Mouse (Mus musculus) hindbrain, embryonic 11.5 days (tissue): ENCODE results near the gene Bmp6. TPM values are rescaled to one million over a fixed set of nuclear protein-coding genes. Genes with fewer than 3 reads are reported as not detected.

ENCODE experiments used
- ATAC-seq: fragments of 200-750 bp; cut with Nextera tagmentation; 2 replicates; pipeline ENCODE4 v1.8.0; 2017; ENCODE audit warnings: mild to moderate bottlenecking, moderate TSS enrichment, moderate library complexity; ENCODE audit not compliant: low FRiP score
- DNase-seq: peaks from one replicate; pipeline ENCODE4 v3.0.0-alpha.2; 2015; ENCODE audit warnings: low spot score
- H3K27ac ChIP-seq: fragments of 300-500 bp; sonication (generic); 2 replicates; pipeline ENCODE4 v1.5.1; 2014; ENCODE audit warnings: mild to moderate bottlenecking, low read depth, low read length
- H3K27me3 ChIP-seq: fragments of 300-500 bp; sonication (generic); 2 replicates; pipeline ENCODE4 v1.6.1; 2014; ENCODE audit warnings: mild to moderate bottlenecking, low read length, moderate library complexity, mixed read lengths; ENCODE audit not compliant: control insufficient read depth, insufficient read depth
- H3K36me3 ChIP-seq: fragments of 300-500 bp; sonication (generic); 2 replicates; pipeline ENCODE4 v1.6.1; 2014; ENCODE audit warnings: mild to moderate bottlenecking, low read length, moderate library complexity, mixed read lengths; ENCODE audit not compliant: control insufficient read depth, insufficient read depth
- H3K4me1 ChIP-seq: fragments of 300-500 bp; sonication (generic); replicated peaks from 2 replicates; pipeline ENCODE4 v1.6.1; 2014; ENCODE audit warnings: low read length, mixed read lengths; ENCODE audit not compliant: control insufficient read depth, insufficient read depth
- H3K4me2 ChIP-seq: fragments of 300-500 bp; sonication (generic); replicated peaks from 2 replicates; pipeline ENCODE4 v1.6.1; 2014; ENCODE audit warnings: mild to moderate bottlenecking, low read depth, low read length
- H3K4me3 ChIP-seq: fragments of 300-500 bp; sonication (generic); 2 replicates; pipeline ENCODE4 v1.5.1; 2014; ENCODE audit warnings: low read depth, low read length
- H3K9ac ChIP-seq: fragments of 300-500 bp; sonication (generic); 2 replicates; pipeline ENCODE4 v1.6.1; 2014; ENCODE audit warnings: low read depth, low read length
- H3K9me3 ChIP-seq: fragments of 300-500 bp; sonication (generic); 2 replicates; pipeline ENCODE4 v1.6.1; 2016; ENCODE audit warnings: low read length; ENCODE audit not compliant: control insufficient read depth
- WGBS: fragments of 180-500 bp; shearing (Covaris S2); extraction: QIAGEN DNeasy Blood & Tissue Kit; methylation state at CpG from one replicate; pipeline ENCODE4 v1.1.7; 2014; 5-methylcytosine and 5-hydroxymethylcytosine counted together
- polyA plus RNA-seq: library from polyadenylated mRNA; unstranded; fragments of >200 nt; fragmentation: Nextera tagmentation; extraction: Ambion mirVana; gene quantifications from 2 replicates; pipeline ENCODE4 v1.2.1, GENCODE M21; 2014

Gene Bmp6
- polyA plus RNA-seq, 1 experiment from 2014 or later, result 3.2 TPM

GRCm38 (mm10) chr13:38369624-38370023, 24.7 kb downstream of the Bmp6 start:
- no peak overlapping the region for H3K4me3 ChIP-seq
- ATAC-seq (no peak), DNase-seq (no peak)
- H3K9me3 ChIP-seq, result no peaks in the 10 kb centered on the region
- H3K4me2 ChIP-seq, result no peak overlapping the region
- H3K27me3 ChIP-seq, result no peaks in the 10 kb centered on the region
- H3K36me3 ChIP-seq, result no peaks in the 10 kb centered on the region
- WGBS, result 91% methylated on average over 5 of the region's 5 CpGs
- H3K9ac ChIP-seq, result no peak overlapping the region
- no peaks in the 10 kb centered on the region for H3K4me1 ChIP-seq
- no peak overlapping the region for H3K27ac ChIP-seq

GRCm38 (mm10) chr13:38376071-38376470, 31.2 kb downstream of the Bmp6 start:
- H3K9me3 ChIP-seq, result no peaks in the 10 kb centered on the region
- H3K27ac ChIP-seq, result no peak overlapping the region
- H3K36me3 ChIP-seq, result no peaks in the 10 kb centered on the region
- no peak overlapping the region for H3K4me3 ChIP-seq
- no peaks in the 10 kb centered on the region for H3K4me1 ChIP-seq
- WGBS, result 67% methylated on average over 6 of the region's 6 CpGs
- H3K4me2 ChIP-seq, result no peak overlapping the region
- DNase-seq, result no peak
- H3K9ac ChIP-seq, result no peak overlapping the region
- H3K27me3 ChIP-seq, result no peaks in the 10 kb centered on the region
- no peak for ATAC-seq

- ATAC-seq, result no peak
- no peaks in the 10 kb centered on the region for H3K36me3 ChIP-seq
- 88% methylated on average over 9 of the region's 9 CpGs for WGBS
- H3K27ac ChIP-seq, result no peak overlapping the region
- H3K9ac ChIP-seq, result no peak overlapping the region
- H3K4me1 ChIP-seq, result no peaks in the 10 kb centered on the region
- no peak overlapping the region for H3K4me3 ChIP-seq
- DNase-seq, result no peak
- H3K9me3 ChIP-seq, result no peaks in the 10 kb centered on the region
- no peaks in the 10 kb centered on the region for H3K27me3 ChIP-seq
- H3K4me2 ChIP-seq, result no peak overlapping the region
Observed at GRCm38 (mm10) chr13:38377355-38377754, 32.4 kb downstream of the Bmp6 start.

- Histone ChIP-seq H3K9ac (no peak overlapping the region), H3K27me3 (no peaks in the 10 kb centered on the region), H3K4me3 (no peak overlapping the region), H3K36me3 (no peaks in the 10 kb centered on the region), H3K4me1 (no peaks in the 10 kb centered on the region), H3K27ac (no peak overlapping the region), H3K4me2 (no peak overlapping the region), H3K9me3 (no peaks in the 10 kb centered on the region)
- 93% methylated on average over 5 of the region's 5 CpGs for WGBS
- no peak for ATAC-seq
- no peak for DNase-seq
Observed at GRCm38 (mm10) chr13:38379806-38380205, 34.9 kb downstream of the Bmp6 start.

GRCm38 (mm10) chr13:38386035-38386559, 41.2 kb downstream of the Bmp6 start:
- 82% methylated on average over 3 of the region's 3 CpGs for WGBS
- Histone ChIP-seq H3K4me2 (no peak overlapping the region), H3K27me3 (no peaks in the 10 kb centered on the region), H3K4me3 (no peak overlapping the region), H3K36me3 (no peaks in the 10 kb centered on the region), H3K4me1 (no peaks in the 10 kb centered on the region), H3K9ac (no peak overlapping the region), H3K27ac (no peak overlapping the region), H3K9me3 (no peaks in the 10 kb centered on the region)
- DNase-seq (no peak), ATAC-seq (no peak)

- no peak overlapping the region for H3K4me3 ChIP-seq
Observed at GRCm38 (mm10) chr13:38387453-38388040, 42.6 kb downstream of the Bmp6 start.

GRCm38 (mm10) chr13:38393444-38393843, 48.5 kb downstream of the Bmp6 start:
- Histone ChIP-seq H3K36me3 (no peaks in the 10 kb centered on the region), H3K9me3 (no peaks in the 10 kb centered on the region), H3K4me3 (no peak overlapping the region), H3K9ac (no peak overlapping the region), H3K4me2 (no peak overlapping the region), H3K27ac (no peak overlapping the region), H3K27me3 (no peaks in the 10 kb centered on the region), H3K4me1 (no peaks in the 10 kb centered on the region)
- DNase-seq (no peak), ATAC-seq (no peak)
- 78% methylated on average over 5 of the region's 5 CpGs for WGBS

More at GRCm38 (mm10) chr13:38387453-38388040, 42.6 kb downstream of the Bmp6 start:
- Histone ChIP-seq H3K27ac (no peak overlapping the region), H3K9ac (no peak overlapping the region), H3K9me3 (no peaks in the 10 kb centered on the region), H3K27me3 (no peaks in the 10 kb centered on the region), H3K4me2 (no peak overlapping the region), H3K36me3 (no peaks in the 10 kb centered on the region), H3K4me1 (no peaks in the 10 kb centered on the region)
- DNase-seq (no peak), ATAC-seq (no peak)
- 95% methylated on average over 4 of the region's 4 CpGs for WGBS

GRCm38 (mm10) chr13:38395026-38395425, 50.1 kb downstream of the Bmp6 start:
- 90% methylated on average over 4 of the region's 4 CpGs for WGBS
- no peaks in the 10 kb centered on the region for H3K9me3 ChIP-seq
- ATAC-seq (no peak), DNase-seq (no peak)
- H3K4me2 ChIP-seq, result no peak overlapping the region
- H3K4me1 ChIP-seq, result no peaks in the 10 kb centered on the region
- no peak overlapping the region for H3K27ac ChIP-seq
- H3K9ac ChIP-seq, result no peak overlapping the region
- no peaks in the 10 kb centered on the region for H3K27me3 ChIP-seq
- no peak overlapping the region for H3K4me3 ChIP-seq
- H3K36me3 ChIP-seq, result no peaks in the 10 kb centered on the region

GRCm38 (mm10) chr13:38397007-38397545, 52.2 kb downstream of the Bmp6 start:
- no peak overlapping the region for H3K4me3 ChIP-seq
- H3K27ac ChIP-seq, result no peak overlapping the region
- no peaks in the 10 kb centered on the region for H3K36me3 ChIP-seq
- no peaks in the 10 kb centered on the region for H3K9me3 ChIP-seq
- H3K4me2 ChIP-seq, result no peak overlapping the region
- no peak for DNase-seq
- no peaks in the 10 kb centered on the region for H3K4me1 ChIP-seq
- no peak for ATAC-seq
- H3K9ac ChIP-seq, result no peak overlapping the region
- WGBS, result 69% methylated on average over 7 of the region's 7 CpGs
- H3K27me3 ChIP-seq, result no peaks in the 10 kb centered on the region
